Mouse (Mus musculus): ENCODE results near the gene Atg13. TPM values are rescaled to one million over a fixed set of nuclear protein-coding genes. Genes with fewer than 3 reads are reported as not detected.

The Atg13 gene
- total RNA-seq, 1 experiment: 18.7 TPM

- Histone ChIP-seq H3K4me1 (ENCODE audit: control insufficient read depth in 2 of 2, insufficient read depth in 2 of 2, low read length in 2 of 2, poor library complexity in 1 of 2) (peaks cover 0 to 19% of the 10 kb centered on the region in 2 experiments; a peak in 3 of 4 replicates), H3K27ac (ENCODE audit: insufficient read depth, low read depth, low read length, poor library complexity, severe bottlenecking) (no peak overlapping the region), H3K9ac (ENCODE audit: insufficient read depth, low read depth, low read length, poor library complexity, severe bottlenecking) (no peak overlapping the region), H3K36me3 (ENCODE audit: control insufficient read depth, insufficient read depth, low read length, poor library complexity, severe bottlenecking) (no peaks in the 10 kb centered on the region), H3K4me3 (ENCODE audit: insufficient read depth in 1 of 2, low read depth in 1 of 2, low read length in 2 of 2, poor library complexity in 1 of 2, severe bottlenecking in 1 of 2) (no peak overlapping the region), H3K9me3 (ENCODE audit: control insufficient read depth, insufficient read depth, low read depth, low read length) (no peaks in the 10 kb centered on the region)
- no peak for TF ChIP-seq ZC3H11A (IDR thresholded peaks at IDR 0.05; ENCODE audit: borderline replicate concordance, low read depth, low read length)
- TF ChIP-seq ZNF384 (IDR thresholded peaks at IDR 0.05; ENCODE audit: low read depth, low read length): no peak
- TF ChIP-seq HCFC1 (IDR thresholded peaks at IDR 0.05; ENCODE audit: borderline replicate concordance, insufficient read depth, low read length): no peak
- no peak for TF ChIP-seq MAFK (IDR thresholded peaks at IDR 0.05; ENCODE audit: insufficient read depth, low read depth, low read length)
- no peak for TF ChIP-seq CHD2 (IDR thresholded peaks at IDR 0.05; ENCODE audit: low read depth, low read length)
- in situ Hi-C loops (cut with MboI; ENCODE audit: low sequenced_read_pairs in 2 of 2, unreplicated experiment in 2 of 2): no loop called here
- no peak for DNase-seq (ENCODE audit: low read depth, low spot score)
These were observed 78.5 kb downstream of the Atg13 start for GRCm38 (mm10) chr2:91631826-91632225.

DNA sequence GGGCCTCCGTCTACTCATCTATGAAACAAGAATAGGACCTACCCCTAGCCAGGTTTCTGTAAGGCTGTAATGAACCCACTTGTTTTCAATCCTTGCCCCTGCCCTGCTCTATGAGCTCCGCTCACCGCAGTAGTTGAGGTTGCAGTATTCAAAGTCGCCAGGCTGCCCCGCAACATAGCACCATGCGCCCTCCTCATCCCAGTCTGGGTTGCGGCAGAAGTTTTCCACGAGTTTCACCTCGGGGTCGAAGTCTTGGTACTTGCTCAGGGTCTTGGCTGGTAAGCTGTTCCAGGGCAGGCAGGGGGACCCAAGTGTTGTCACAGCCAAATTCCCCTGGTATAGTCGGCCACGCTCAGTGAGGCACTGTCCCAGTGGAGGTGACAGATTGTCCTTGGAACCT lies 80.0 kb downstream of the Atg13 start:
- no peak for DNase-seq (ENCODE audit: low read depth, low spot score)
- Histone ChIP-seq H3K9me3 (ENCODE audit: control insufficient read depth, insufficient read depth, low read depth, low read length) (no peaks in the 10 kb centered on the region), H3K4me3 (ENCODE audit: insufficient read depth in 1 of 2, low read depth in 1 of 2, low read length in 2 of 2, poor library complexity in 1 of 2, severe bottlenecking in 1 of 2) (peak overlapping the region in 1 of 2 experiments; percentile 14; a peak in 1 of 4 replicates), H3K36me3 (ENCODE audit: control insufficient read depth, insufficient read depth, low read length, poor library complexity, severe bottlenecking) (no peaks in the 10 kb centered on the region), H3K27ac (ENCODE audit: insufficient read depth, low read depth, low read length, poor library complexity, severe bottlenecking) (no peak overlapping the region), H3K9ac (ENCODE audit: insufficient read depth, low read depth, low read length, poor library complexity, severe bottlenecking) (no peak overlapping the region), H3K4me1 (ENCODE audit: control insufficient read depth in 2 of 2, insufficient read depth in 2 of 2, low read length in 2 of 2, poor library complexity in 1 of 2) (peaks cover 0 to 7% of the 10 kb centered on the region in 2 experiments; a peak in 1 of 4 replicates)
- in situ Hi-C loops (cut with MboI; ENCODE audit: low sequenced_read_pairs in 2 of 2, unreplicated experiment in 2 of 2): no loop called here
- TF ChIP-seq HCFC1 (IDR thresholded peaks at IDR 0.05; ENCODE audit: borderline replicate concordance, insufficient read depth, low read length): no peak; the same call in 1 of the 2 replicates
- TF ChIP-seq CHD2 (IDR thresholded peaks at IDR 0.05; ENCODE audit: low read depth, low read length): no peak
- no peak for TF ChIP-seq ZC3H11A (IDR thresholded peaks at IDR 0.05; ENCODE audit: borderline replicate concordance, low read depth, low read length)
- no peak for TF ChIP-seq MAFK (IDR thresholded peaks at IDR 0.05; ENCODE audit: insufficient read depth, low read depth, low read length)
- no peak for TF ChIP-seq ZNF384 (IDR thresholded peaks at IDR 0.05; ENCODE audit: low read depth, low read length)

GRCm38 (mm10) chr2:91629682-91630081 lies 80.7 kb downstream of the Atg13 start:
- Histone ChIP-seq H3K36me3 (ENCODE audit: control insufficient read depth, insufficient read depth, low read length, poor library complexity, severe bottlenecking) (no peaks in the 10 kb centered on the region), H3K27ac (ENCODE audit: insufficient read depth, low read depth, low read length, poor library complexity, severe bottlenecking) (no peak overlapping the region), H3K9ac (ENCODE audit: insufficient read depth, low read depth, low read length, poor library complexity, severe bottlenecking) (no peak overlapping the region), H3K4me1 (ENCODE audit: control insufficient read depth in 2 of 2, insufficient read depth in 2 of 2, low read length in 2 of 2, poor library complexity in 1 of 2) (peaks cover 0 to 7% of the 10 kb centered on the region in 2 experiments; a peak in 1 of 4 replicates), H3K9me3 (ENCODE audit: control insufficient read depth, insufficient read depth, low read depth, low read length) (no peaks in the 10 kb centered on the region), H3K4me3 (ENCODE audit: insufficient read depth in 1 of 2, low read depth in 1 of 2, low read length in 2 of 2, poor library complexity in 1 of 2, severe bottlenecking in 1 of 2) (peak overlapping the region in 1 of 2 experiments; percentile 14; a peak in 1 of 4 replicates)
- in situ Hi-C loops (cut with MboI; ENCODE audit: low sequenced_read_pairs in 2 of 2, unreplicated experiment in 2 of 2): no loop called here
- no peak for DNase-seq (ENCODE audit: low read depth, low spot score)
- TF ChIP-seq ZC3H11A (IDR thresholded peaks at IDR 0.05; ENCODE audit: borderline replicate concordance, low read depth, low read length): no peak
- no peak for TF ChIP-seq CHD2 (IDR thresholded peaks at IDR 0.05; ENCODE audit: low read depth, low read length)
- TF ChIP-seq ZNF384 (IDR thresholded peaks at IDR 0.05; ENCODE audit: low read depth, low read length): no peak
- TF ChIP-seq MAFK (IDR thresholded peaks at IDR 0.05; ENCODE audit: insufficient read depth, low read depth, low read length): no peak
- TF ChIP-seq HCFC1 (IDR thresholded peaks at IDR 0.05; ENCODE audit: borderline replicate concordance, insufficient read depth, low read length): no peak

- no peak for DNase-seq (ENCODE audit: low read depth, low spot score)
- Histone ChIP-seq H3K4me1 (ENCODE audit: control insufficient read depth in 2 of 2, insufficient read depth in 2 of 2, low read length in 2 of 2, poor library complexity in 1 of 2) (peaks cover 0 to 7% of the 10 kb centered on the region in 2 experiments; a peak in 1 of 4 replicates), H3K27ac (ENCODE audit: insufficient read depth, low read depth, low read length, poor library complexity, severe bottlenecking) (no peak overlapping the region), H3K9me3 (ENCODE audit: control insufficient read depth, insufficient read depth, low read depth, low read length) (no peaks in the 10 kb centered on the region), H3K36me3 (ENCODE audit: control insufficient read depth, insufficient read depth, low read length, poor library complexity, severe bottlenecking) (no peaks in the 10 kb centered on the region), H3K4me3 (ENCODE audit: insufficient read depth in 1 of 2, low read depth in 1 of 2, low read length in 2 of 2, poor library complexity in 1 of 2, severe bottlenecking in 1 of 2) (no peak overlapping the region), H3K9ac (ENCODE audit: insufficient read depth, low read depth, low read length, poor library complexity, severe bottlenecking) (no peak overlapping the region)
- in situ Hi-C loops (cut with MboI; ENCODE audit: low sequenced_read_pairs in 2 of 2, unreplicated experiment in 2 of 2): no loop called here
- TF ChIP-seq MAFK (IDR thresholded peaks at IDR 0.05; ENCODE audit: insufficient read depth, low read depth, low read length) (no peak), ZC3H11A (IDR thresholded peaks at IDR 0.05; ENCODE audit: borderline replicate concordance, low read depth, low read length) (no peak), HCFC1 (IDR thresholded peaks at IDR 0.05; ENCODE audit: borderline replicate concordance, insufficient read depth, low read length) (no peak), ZNF384 (IDR thresholded peaks at IDR 0.05; ENCODE audit: low read depth, low read length) (no peak), CHD2 (IDR thresholded peaks at IDR 0.05; ENCODE audit: low read depth, low read length) (no peak)
These were observed 82.2 kb downstream of the Atg13 start for GRCm38 (mm10) chr2:91628171-91628570.
